Mouse (Mus musculus): ENCODE data around the gene Snap91. TPM values are rescaled to one million over a fixed set of nuclear protein-coding genes. Genes with fewer than 3 reads are reported as not detected.

The Snap91 gene
- polyA plus RNA-seq, 1 experiment: not detected

GRCm38 (mm10) chr9:86739971-86740370 lies 140.5 kb downstream of the Snap91 start:
- H3K27ac ChIP-seq (replicated peaks; ENCODE audit: low read depth, low read length): no peak overlapping the region

GRCm38 (mm10) chr9:86738801-86739200 lies 141.7 kb downstream of the Snap91 start:
- no peak overlapping the region for H3K27ac ChIP-seq (replicated peaks; ENCODE audit: low read depth, low read length)
- H3K4me3 ChIP-seq (ENCODE audit: insufficient read depth, low read depth, low read length): no peak overlapping the region
- no peaks in the 10 kb centered on the region for H3K4me1 ChIP-seq (ENCODE audit: control insufficient read depth, insufficient read depth, insufficient read length, low read length)

More at GRCm38 (mm10) chr9:86739971-86740370, 140.5 kb downstream of the Snap91 start:
- Histone ChIP-seq H3K4me1 (ENCODE audit: control insufficient read depth, insufficient read depth, insufficient read length, low read length) (no peaks in the 10 kb centered on the region), H3K4me3 (ENCODE audit: insufficient read depth, low read depth, low read length) (no peak overlapping the region)

- Histone ChIP-seq H3K4me3 (ENCODE audit: insufficient read depth, low read depth, low read length) (no peak overlapping the region), H3K27ac (replicated peaks; ENCODE audit: low read depth, low read length) (no peak overlapping the region), H3K4me1 (ENCODE audit: control insufficient read depth, insufficient read depth, insufficient read length, low read length) (no peaks in the 10 kb centered on the region)
Measured at GRCm38 (mm10) chr9:86738067-86738466, 142.4 kb downstream of the Snap91 start.

GRCm38 (mm10) chr9:86736991-86737390 lies 143.5 kb downstream of the Snap91 start:
- Histone ChIP-seq H3K27ac (replicated peaks; ENCODE audit: low read depth, low read length) (no peak overlapping the region), H3K4me1 (ENCODE audit: control insufficient read depth, insufficient read depth, insufficient read length, low read length) (no peaks in the 10 kb centered on the region), H3K4me3 (ENCODE audit: insufficient read depth, low read depth, low read length) (no peak overlapping the region)

- no peak overlapping the region for H3K4me3 ChIP-seq (ENCODE audit: insufficient read depth, low read depth, low read length)
- H3K27ac ChIP-seq (replicated peaks; ENCODE audit: low read depth, low read length): no peak overlapping the region
- no peaks in the 10 kb centered on the region for H3K4me1 ChIP-seq (ENCODE audit: control insufficient read depth, insufficient read depth, insufficient read length, low read length)
Measured at GRCm38 (mm10) chr9:86734795-86735194, 145.7 kb downstream of the Snap91 start.

- Histone ChIP-seq H3K4me3 (ENCODE audit: insufficient read depth, low read depth, low read length) (no peak overlapping the region), H3K27ac (replicated peaks; ENCODE audit: low read depth, low read length) (no peak overlapping the region), H3K4me1 (ENCODE audit: control insufficient read depth, insufficient read depth, insufficient read length, low read length) (no peaks in the 10 kb centered on the region)
Measured at GRCm38 (mm10) chr9:86734357-86734756, 146.1 kb downstream of the Snap91 start.

GRCm38 (mm10) chr9:86729811-86730210 lies 150.6 kb downstream of the Snap91 start:
- Histone ChIP-seq H3K4me1 (ENCODE audit: control insufficient read depth, insufficient read depth, insufficient read length, low read length) (no peaks in the 10 kb centered on the region), H3K4me3 (ENCODE audit: insufficient read depth, low read depth, low read length) (no peak overlapping the region), H3K27ac (replicated peaks; ENCODE audit: low read depth, low read length) (no peak overlapping the region)

- Histone ChIP-seq H3K4me3 (ENCODE audit: insufficient read depth, low read depth, low read length) (no peak overlapping the region), H3K27ac (replicated peaks; ENCODE audit: low read depth, low read length) (no peak overlapping the region), H3K4me1 (ENCODE audit: control insufficient read depth, insufficient read depth, insufficient read length, low read length) (no peaks in the 10 kb centered on the region)
Measured at GRCm38 (mm10) chr9:86729084-86729483, 151.4 kb downstream of the Snap91 start.

GRCm38 (mm10) chr9:86728214-86728814 lies 152.1 kb downstream of the Snap91 start:
- no peak overlapping the region for H3K27ac ChIP-seq (replicated peaks; ENCODE audit: low read depth, low read length)

GRCm38 (mm10) chr9:86726381-86726720 lies 154.1 kb downstream of the Snap91 start:
- no peaks in the 10 kb centered on the region for H3K4me1 ChIP-seq (ENCODE audit: control insufficient read depth, insufficient read depth, insufficient read length, low read length)
- H3K27ac ChIP-seq (replicated peaks; ENCODE audit: low read depth, low read length): no peak overlapping the region
- no peak overlapping the region for H3K4me3 ChIP-seq (ENCODE audit: insufficient read depth, low read depth, low read length)

More at GRCm38 (mm10) chr9:86728214-86728814, 152.1 kb downstream of the Snap91 start:
- Histone ChIP-seq H3K4me1 (ENCODE audit: control insufficient read depth, insufficient read depth, insufficient read length, low read length) (no peaks in the 10 kb centered on the region), H3K4me3 (ENCODE audit: insufficient read depth, low read depth, low read length) (no peak overlapping the region)

GRCm38 (mm10) chr9:86725604-86726380 lies 154.7 kb downstream of the Snap91 start:
- H3K4me3 ChIP-seq (ENCODE audit: insufficient read depth, low read depth, low read length): no peak overlapping the region
- no peaks in the 10 kb centered on the region for H3K4me1 ChIP-seq (ENCODE audit: control insufficient read depth, insufficient read depth, insufficient read length, low read length)
- no peak overlapping the region for H3K27ac ChIP-seq (replicated peaks; ENCODE audit: low read depth, low read length)

GRCm38 (mm10) chr9:86725066-86725465 lies 155.4 kb downstream of the Snap91 start:
- Histone ChIP-seq H3K4me3 (ENCODE audit: insufficient read depth, low read depth, low read length) (no peak overlapping the region), H3K4me1 (ENCODE audit: control insufficient read depth, insufficient read depth, insufficient read length, low read length) (no peaks in the 10 kb centered on the region), H3K27ac (replicated peaks; ENCODE audit: low read depth, low read length) (no peak overlapping the region)

- H3K27ac ChIP-seq (replicated peaks; ENCODE audit: low read depth, low read length): no peak overlapping the region
- no peaks in the 10 kb centered on the region for H3K4me1 ChIP-seq (ENCODE audit: control insufficient read depth, insufficient read depth, insufficient read length, low read length)
- H3K4me3 ChIP-seq (ENCODE audit: insufficient read depth, low read depth, low read length): no peak overlapping the region
Measured at GRCm38 (mm10) chr9:86720794-86721193, 159.7 kb downstream of the Snap91 start.

- H3K27ac ChIP-seq (replicated peaks; ENCODE audit: low read depth, low read length): no peak overlapping the region
- H3K4me1 ChIP-seq (ENCODE audit: control insufficient read depth, insufficient read depth, insufficient read length, low read length): no peaks in the 10 kb centered on the region
- no peak overlapping the region for H3K4me3 ChIP-seq (ENCODE audit: insufficient read depth, low read depth, low read length)
Measured at GRCm38 (mm10) chr9:86720227-86720626, 160.2 kb downstream of the Snap91 start.

GRCm38 (mm10) chr9:86717119-86717518 lies 163.3 kb downstream of the Snap91 start:
- H3K4me3 ChIP-seq (ENCODE audit: insufficient read depth, low read depth, low read length): no peak overlapping the region

GRCm38 (mm10) chr9:86716540-86716939 lies 163.9 kb downstream of the Snap91 start:
- no peak overlapping the region for H3K27ac ChIP-seq (replicated peaks; ENCODE audit: low read depth, low read length)
- H3K4me3 ChIP-seq (ENCODE audit: insufficient read depth, low read depth, low read length): no peak overlapping the region
- no peaks in the 10 kb centered on the region for H3K4me1 ChIP-seq (ENCODE audit: control insufficient read depth, insufficient read depth, insufficient read length, low read length)

More at GRCm38 (mm10) chr9:86717119-86717518, 163.3 kb downstream of the Snap91 start:
- H3K4me1 ChIP-seq (ENCODE audit: control insufficient read depth, insufficient read depth, insufficient read length, low read length): no peaks in the 10 kb centered on the region
- no peak overlapping the region for H3K27ac ChIP-seq (replicated peaks; ENCODE audit: low read depth, low read length)

Measured in brown adipose tissue, adult 24 weeks (tissue).